Mouse (Mus musculus) embryonic facial prominence, embryonic 13.5 days (tissue): ENCODE measurements around the gene Pip4k2c. TPM values are rescaled to one million over a fixed set of nuclear protein-coding genes. Genes with fewer than 3 reads are reported as not detected.

Experiments
- ATAC-seq: fragments of 200-750 bp; cut with Nextera tagmentation; 2 replicates; pipeline ENCODE4 v1.8.0; 2017; ENCODE audit warnings: low read depth; ENCODE audit not compliant: insufficient number of reproducible peaks, insufficient read depth, low FRiP score, low TSS enrichment
- H3K27ac ChIP-seq: fragments of 300-500 bp; sonication (generic); 2 replicates; pipeline ENCODE4 v1.5.1; 2015; ENCODE audit warnings: moderate library complexity, mild to moderate bottlenecking, inconsistent platforms
- H3K27me3 ChIP-seq: fragments of 300-500 bp; sonication (generic); 2 replicates; pipeline ENCODE4 v1.6.1; 2015; ENCODE audit warnings: mild to moderate bottlenecking, inconsistent platforms
- H3K36me3 ChIP-seq: fragments of 300-500 bp; sonication (generic); 2 replicates; pipeline ENCODE4 v1.6.1; 2015; ENCODE audit warnings: mild to moderate bottlenecking, inconsistent platforms
- H3K4me1 ChIP-seq: fragments of 300-500 bp; sonication (generic); 2 replicates; pipeline ENCODE4 v1.6.1; 2015; ENCODE audit warnings: inconsistent platforms
- H3K4me2 ChIP-seq: fragments of 300-500 bp; sonication (generic); 2 replicates; pipeline ENCODE4 v1.6.1; 2015; ENCODE audit warnings: moderate library complexity, mild to moderate bottlenecking, inconsistent platforms
- H3K4me3 ChIP-seq: fragments of 300-500 bp; sonication (generic); 2 replicates; pipeline ENCODE4 v1.5.1; 2015; ENCODE audit warnings: mild to moderate bottlenecking, inconsistent platforms
- H3K9ac ChIP-seq: fragments of 300-500 bp; sonication (generic); 2 replicates; pipeline ENCODE4 v1.6.1; 2015; ENCODE audit warnings: mild to moderate bottlenecking, inconsistent platforms
- H3K9me3 ChIP-seq: fragments of 300-500 bp; sonication (generic); 2 replicates; pipeline ENCODE4 v1.6.1; 2016; ENCODE audit warnings: inconsistent platforms
- WGBS: fragments of 180-500 bp; shearing (Covaris S2); methylation state at CpG from one replicate; pipeline ENCODE4 v1.1.7; 2015; ENCODE audit warnings: mixed read lengths; 5-methylcytosine and 5-hydroxymethylcytosine counted together
- polyA plus RNA-seq: library from polyadenylated mRNA; unstranded; fragments of >200 nt; fragmentation: Nextera tagmentation; extraction: Ambion mirVana; gene quantifications from 2 replicates; pipeline ENCODE4 v1.2.1, GENCODE M21; 2015

Gene Pip4k2c
- polyA plus RNA-seq, 1 experiment from 2014 or later = 30.8 TPM

- Histone ChIP-seq H3K4me2 (peak overlapping the region; percentile 63), H3K4me1 (peaks cover 33% of the 10 kb centered on the region), H3K9ac (peak overlapping the region; percentile 49; the same call in 1 of the 2 replicates), H3K27ac (no peak overlapping the region), H3K4me3 (peak overlapping the region; percentile 37), H3K9me3 (no peaks in the 10 kb centered on the region), H3K27me3 (peaks cover 68% of the 10 kb centered on the region), H3K36me3 (peaks cover 7% of the 10 kb centered on the region)
- 2% methylated on average over 23 of the region's 23 CpGs for WGBS
- ATAC-seq = no peak; the same call in 1 of the 2 replicates
Observed at GRCm38 (mm10) chr10:127177719-127178118, 33.7 kb downstream of the Pip4k2c start.

DNA sequence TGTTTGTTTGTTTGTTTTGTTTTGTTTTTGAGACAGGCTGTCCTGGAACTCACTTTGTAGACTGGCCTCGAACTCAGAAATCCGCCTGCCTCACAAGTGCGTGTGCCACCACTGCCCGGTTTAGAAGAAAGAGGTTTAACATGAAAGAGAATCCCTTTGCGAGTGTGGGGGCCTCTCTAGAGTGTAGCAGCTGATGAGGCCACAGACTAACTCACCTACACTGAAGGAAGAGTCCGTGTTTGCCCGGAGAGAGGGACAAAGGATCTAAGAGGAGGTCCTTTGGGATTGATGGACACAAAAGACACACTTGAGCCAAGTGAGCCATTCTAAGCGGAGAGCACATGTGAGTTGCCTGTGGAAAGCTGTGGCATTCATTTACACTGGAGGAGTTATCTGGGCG, 34.1 kb downstream of the Pip4k2c start:
- Histone ChIP-seq H3K36me3 (peaks cover 3% of the 10 kb centered on the region), H3K9ac (no peak overlapping the region), H3K27me3 (peaks cover 65% of the 10 kb centered on the region), H3K9me3 (no peaks in the 10 kb centered on the region), H3K4me1 (peaks cover 33% of the 10 kb centered on the region), H3K4me2 (peak overlapping the region; percentile 63), H3K27ac (no peak overlapping the region), H3K4me3 (peak overlapping the region; percentile 37)
- WGBS = 17% methylated on average over 9 of the region's 9 CpGs
- ATAC-seq = no peak

DNA sequence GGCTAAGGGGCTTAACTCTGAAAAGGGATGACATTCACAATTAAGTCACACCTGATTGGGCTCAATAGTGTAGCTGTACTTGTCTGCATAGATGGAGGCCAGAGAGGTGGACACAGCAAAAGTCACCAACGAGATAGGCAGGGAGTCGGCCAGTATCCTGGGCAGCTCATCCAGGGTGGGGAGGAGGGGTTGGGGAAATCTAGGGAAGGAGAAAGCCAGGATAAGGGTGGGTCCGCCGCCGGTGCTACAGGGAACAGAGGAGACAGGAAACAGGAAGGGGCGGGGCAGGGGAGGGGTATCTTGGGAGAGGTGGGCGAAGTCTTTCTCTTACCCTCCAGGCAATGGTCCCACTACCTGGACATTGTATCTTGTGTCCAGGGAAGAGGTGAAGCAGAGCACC, 34.6 kb downstream of the Pip4k2c start:
- no peak for ATAC-seq
- Histone ChIP-seq H3K36me3 (no peaks in the 10 kb centered on the region), H3K4me3 (peak overlapping the region; percentile 37; the same call in 1 of the 2 replicates), H3K4me2 (peak overlapping the region; percentile 37; the same call in 1 of the 2 replicates), H3K9ac (0 out of 2 replicates have a peak overlapping the region, but pooled peaks have one; percentile 36), H3K4me1 (peaks cover 33% of the 10 kb centered on the region), H3K27ac (no peak overlapping the region), H3K9me3 (no peaks in the 10 kb centered on the region), H3K27me3 (peaks cover 65% of the 10 kb centered on the region)
- WGBS = 9% methylated on average over 7 of the region's 7 CpGs

DNA sequence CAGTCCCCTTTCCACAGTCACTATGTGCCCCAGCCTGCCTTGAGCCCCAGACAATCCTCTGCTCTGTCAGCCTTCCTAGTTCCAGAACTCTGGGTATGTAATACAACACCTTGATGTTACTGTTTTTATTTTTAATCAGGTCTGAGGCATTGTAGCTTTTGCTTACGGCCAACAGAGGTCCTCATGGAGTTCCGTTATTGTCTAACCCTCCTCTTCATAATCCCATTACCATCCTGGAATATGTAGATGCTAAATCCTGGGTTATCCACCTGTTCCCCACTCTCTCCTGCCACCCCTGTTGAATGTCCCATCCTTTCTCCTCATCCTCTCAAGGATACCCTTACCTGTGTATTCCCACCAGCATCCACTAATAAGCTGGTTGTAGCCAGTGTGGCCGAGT, 35.2 kb downstream of the Pip4k2c start:
- 0 out of 2 replicates have a peak overlapping the region, but pooled peaks have one; percentile 37 for H3K4me2 ChIP-seq
- H3K4me3 ChIP-seq = no peak overlapping the region

GRCm38 (mm10) chr10:127174170-127174569, 37.2 kb downstream of the Pip4k2c start:
- H3K27me3 ChIP-seq = peaks cover 65% of the 10 kb centered on the region

More for the DNA sequence above, 35.2 kb downstream of the Pip4k2c start:
- Histone ChIP-seq H3K36me3 (no peaks in the 10 kb centered on the region), H3K9ac (no peak overlapping the region), H3K4me1 (peaks cover 33% of the 10 kb centered on the region), H3K27me3 (peaks cover 65% of the 10 kb centered on the region), H3K9me3 (no peaks in the 10 kb centered on the region), H3K27ac (no peak overlapping the region)
- no peak for ATAC-seq
- WGBS = 29% methylated on average over 3 of the region's 3 CpGs

GRCm38 (mm10) chr10:127173148-127174065, 38.0 kb downstream of the Pip4k2c start:
- Histone ChIP-seq H3K9ac (no peak overlapping the region), H3K4me2 (no peak overlapping the region), H3K4me1 (peaks cover 30% of the 10 kb centered on the region), H3K9me3 (no peaks in the 10 kb centered on the region), H3K27ac (no peak overlapping the region), H3K36me3 (no peaks in the 10 kb centered on the region), H3K4me3 (no peak overlapping the region), H3K27me3 (peaks cover 65% of the 10 kb centered on the region)
- 83% methylated on average over 16 of the region's 16 CpGs for WGBS
- ATAC-seq = no peak

More at GRCm38 (mm10) chr10:127174170-127174569, 37.2 kb downstream of the Pip4k2c start:
- Histone ChIP-seq H3K36me3 (no peaks in the 10 kb centered on the region), H3K4me2 (no peak overlapping the region), H3K4me3 (no peak overlapping the region), H3K4me1 (peaks cover 35% of the 10 kb centered on the region), H3K9me3 (no peaks in the 10 kb centered on the region), H3K9ac (no peak overlapping the region), H3K27ac (no peak overlapping the region)
- no peak for ATAC-seq
- WGBS = 87% methylated on average over 7 of the region's 7 CpGs

- Histone ChIP-seq H3K4me1 (peaks cover 25% of the 10 kb centered on the region), H3K4me2 (no peak overlapping the region), H3K27ac (no peak overlapping the region), H3K4me3 (no peak overlapping the region), H3K36me3 (no peaks in the 10 kb centered on the region), H3K9me3 (no peaks in the 10 kb centered on the region), H3K9ac (no peak overlapping the region), H3K27me3 (peaks cover 63% of the 10 kb centered on the region)
- WGBS = 86% methylated on average over 15 of the region's 15 CpGs
- ATAC-seq = no peak
Observed at GRCm38 (mm10) chr10:127171631-127172200, 39.7 kb downstream of the Pip4k2c start.

GRCm38 (mm10) chr10:127170837-127171272, 40.5 kb downstream of the Pip4k2c start:
- ATAC-seq = peak; percentile 58; the same call in 1 of the 2 replicates
- WGBS = 0% methylated on average over 29 of the region's 29 CpGs
- H3K9ac ChIP-seq = peak overlapping the region; percentile 55

GRCm38 (mm10) chr10:127170002-127170401, 41.4 kb downstream of the Pip4k2c start:
- H3K9me3 ChIP-seq = no peaks in the 10 kb centered on the region
- peak overlapping the region; percentile 75 for H3K4me2 ChIP-seq
- 1% methylated on average over 22 of the region's 22 CpGs for WGBS
- no peaks in the 10 kb centered on the region for H3K36me3 ChIP-seq
- ATAC-seq = no peak
- peak overlapping the region; percentile 55; the same call in 1 of the 2 replicates for H3K9ac ChIP-seq
- H3K27ac ChIP-seq = no peak overlapping the region
- peak overlapping the region; percentile 44 for H3K4me3 ChIP-seq
- peaks cover 38% of the 10 kb centered on the region for H3K4me1 ChIP-seq
- peaks cover 72% of the 10 kb centered on the region for H3K27me3 ChIP-seq

More at GRCm38 (mm10) chr10:127170837-127171272, 40.5 kb downstream of the Pip4k2c start:
- Histone ChIP-seq H3K4me3 (peak overlapping the region; percentile 44), H3K4me1 (peaks cover 31% of the 10 kb centered on the region), H3K27ac (no peak overlapping the region), H3K27me3 (peaks cover 63% of the 10 kb centered on the region), H3K9me3 (no peaks in the 10 kb centered on the region), H3K4me2 (peak overlapping the region; percentile 75), H3K36me3 (no peaks in the 10 kb centered on the region)

DNA sequence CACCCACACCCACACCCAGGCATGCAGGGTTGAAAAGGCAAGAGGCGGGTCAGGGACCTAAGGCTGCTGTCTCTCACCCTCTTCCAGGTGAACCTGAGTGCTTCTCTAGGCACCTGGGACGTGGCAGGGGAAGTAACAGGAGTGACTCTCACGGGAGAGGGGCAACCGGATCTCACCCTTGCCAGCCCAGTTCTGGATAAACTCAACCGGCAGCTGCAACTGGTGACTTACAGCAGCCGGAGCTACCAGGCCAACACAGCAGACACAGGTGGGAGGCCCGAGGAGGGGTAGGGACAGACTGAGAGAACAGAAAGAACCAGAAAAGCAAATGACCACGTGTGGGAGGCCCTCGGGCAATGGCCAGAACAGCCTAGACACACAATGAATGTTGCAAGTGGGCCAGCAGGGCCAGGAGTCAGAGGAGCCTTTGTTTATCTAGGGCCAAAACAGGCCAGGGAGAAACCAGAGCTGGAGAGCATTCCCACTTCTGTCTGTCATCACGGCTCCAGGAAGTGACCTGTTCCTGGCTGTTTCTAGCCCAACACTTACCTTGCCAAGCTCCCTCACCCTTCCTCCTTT, 43.7 kb downstream of the Pip4k2c start:
- H3K36me3 ChIP-seq = no peaks in the 10 kb centered on the region
- no peak for ATAC-seq
- peaks cover 40% of the 10 kb centered on the region for H3K4me1 ChIP-seq
- no peak overlapping the region for H3K9ac ChIP-seq
- WGBS = 22% methylated on average over 10 of the region's 10 CpGs
- H3K27me3 ChIP-seq = peaks cover 92% of the 10 kb centered on the region
- no peak overlapping the region for H3K4me2 ChIP-seq
- H3K4me3 ChIP-seq = no peak overlapping the region
- no peaks in the 10 kb centered on the region for H3K9me3 ChIP-seq
- no peak overlapping the region for H3K27ac ChIP-seq
